In genomic region chr15:7224151-7224775, GRCm38 (mm10) we compare ENCODE assay signal across 14 mouse cellular contexts.
DNase-seq lines count a peak whose midpoint lies in the region; ATAC-seq and TF ChIP-seq lines count a peak whose summit lies in the region.
"Had no signal": no experiment of that assay in that cellular context is flagged by ENCODE, and none has a peak within 500 bp of the region (broad histone marks: within the 10 kb centered on the region; RNA-seq: fewer than 3 reads in every experiment).

No protein-coding gene starts in this region.

- ATAC-seq in forebrain, embryonic 14.5 days = peak; percentile 38; the same call in 1 of the 2 replicates
- ATAC-seq in forebrain, postnatal 0 days = 0 out of 2 replicates have a peak, but pooled peaks have one; percentile 6
- ATAC-seq in activated CD4-positive, CD25-positive, alpha-beta regulatory T cell, adult 4 months = no peak
- no peak for ATAC-seq in monocyte, adult 5-6 weeks (replicated peaks; ENCODE audit: insufficient number of reproducible peaks, low FRiP score, low TSS enrichment, poor library complexity, severe bottlenecking)

- no peak for TF ChIP-seq CTCF in forebrain, postnatal 0 days (IDR thresholded peaks at IDR 0.05; ENCODE audit: low read depth)

- peak; percentile 36 for DNase-seq in forebrain, embryonic 14.5 days (ENCODE audit: low spot score)
- DNase-seq in forebrain, embryonic 10.5 days (ENCODE audit: extremely low spot score, low spot score) = no peak
- peak; percentile 74 for DNase-seq in left cerebral cortex, postnatal 4 days
- DNase-seq in left cerebral cortex, adult 18-20 months (ENCODE audit: low spot score in 2 of 2) = no peak
- DNase-seq in forebrain, postnatal 0 days = no peak
- DNase-seq in heart, postnatal 4 days = peak; percentile 42
- DNase-seq: B cell, adult 2 months; cerebellum, adult 8-10 months; kidney, adult 18-20 months; kidney, postnatal 36 days; thymus, adult 18-20 months had no signal

- no peaks in the 10 kb centered on the region for H3K4me1 ChIP-seq in forebrain, embryonic 14.5 days (ENCODE audit: control insufficient read depth, insufficient read depth, low read length)
- H3K4me1 ChIP-seq in forebrain, embryonic 10.5 days = peaks cover 14% of the 10 kb centered on the region
- no peaks in the 10 kb centered on the region for H3K4me1 ChIP-seq in forebrain, postnatal 0 days (ENCODE audit: insufficient read depth)

- H3K4me3 ChIP-seq in forebrain, embryonic 14.5 days (ENCODE audit: low read depth, low read length) = no peak overlapping the region
- no peak overlapping the region for H3K4me3 ChIP-seq in forebrain, embryonic 10.5 days
- no peak overlapping the region for H3K4me3 ChIP-seq in forebrain, postnatal 0 days (ENCODE audit: low read depth, low read length)
- H3K4me3 ChIP-seq: embryonic facial prominence, embryonic 10.5 days had no signal

- H3K27ac ChIP-seq in forebrain, embryonic 14.5 days (ENCODE audit: low read depth, low read length) = no peak overlapping the region
- no peak overlapping the region for H3K27ac ChIP-seq in forebrain, embryonic 10.5 days
- H3K27ac ChIP-seq in forebrain, postnatal 0 days (ENCODE audit: low read depth, low read length) = no peak overlapping the region
- H3K27ac ChIP-seq: embryonic facial prominence, embryonic 10.5 days had no signal

- no peak overlapping the region for H3K9ac ChIP-seq in forebrain, embryonic 14.5 days (ENCODE audit: low read length)
- H3K9ac ChIP-seq in forebrain, postnatal 0 days = no peak overlapping the region

- intact Hi-C loops in left cerebral cortex, postnatal 4 days (cut with DNase I) = loop anchor here (10.0 kb wide), 1 partner anchor 89 kb away; no protein-coding TSS in a partner anchor

- no peaks in the 10 kb centered on the region for H3K27me3 ChIP-seq in forebrain, embryonic 14.5 days (replicated peaks; ENCODE audit: control insufficient read depth, insufficient read depth, low read length)
- no peaks in the 10 kb centered on the region for H3K27me3 ChIP-seq in forebrain, embryonic 10.5 days (ENCODE audit: poor library complexity, severe bottlenecking)
- no peaks in the 10 kb centered on the region for H3K27me3 ChIP-seq in forebrain, postnatal 0 days (ENCODE audit: insufficient read depth, low read length)

- 68% methylated on average over 12 of the region's 12 CpGs for WGBS in forebrain, embryonic 14.5 days
- 84% methylated on average over 12 of the region's 12 CpGs for WGBS in forebrain, embryonic 10.5 days
- 53% methylated on average over 12 of the region's 12 CpGs for WGBS in forebrain, postnatal 0 days

- H3K4me2 ChIP-seq in forebrain, embryonic 14.5 days (ENCODE audit: low read length) = no peak overlapping the region
- H3K4me2 ChIP-seq in forebrain, postnatal 0 days (ENCODE audit: low read depth) = no peak overlapping the region

- H3K36me3 ChIP-seq in forebrain, embryonic 14.5 days (ENCODE audit: control insufficient read depth, insufficient read depth, low read length) = no peaks in the 10 kb centered on the region
- H3K36me3 ChIP-seq in forebrain, embryonic 10.5 days (replicated peaks) = no peaks in the 10 kb centered on the region
- H3K36me3 ChIP-seq in forebrain, postnatal 0 days (ENCODE audit: insufficient read depth) = no peaks in the 10 kb centered on the region
- H3K36me3 ChIP-seq: embryonic facial prominence, embryonic 10.5 days had no signal

- H3K9me3 ChIP-seq in forebrain, embryonic 14.5 days (replicated peaks; ENCODE audit: control insufficient read depth, low read length) = no peaks in the 10 kb centered on the region
- H3K9me3 ChIP-seq in forebrain, embryonic 10.5 days = no peaks in the 10 kb centered on the region
- no peaks in the 10 kb centered on the region for H3K9me3 ChIP-seq in forebrain, postnatal 0 days (ENCODE audit: low read length)
- H3K9me3 ChIP-seq: embryonic facial prominence, embryonic 10.5 days had no signal

Comparison
In these comparisons a context has a peak if more than half of its experiments do, and no peak if none do; other contexts are left out.
1. DNase-seq: peak in forebrain, embryonic 14.5 days (single experiment), left cerebral cortex, postnatal 4 days (single experiment) and heart, postnatal 4 days (single experiment); none in forebrain, embryonic 10.5 days (single experiment), left cerebral cortex, adult 18-20 months (0 of 2) and forebrain, postnatal 0 days (single experiment).
2. ATAC-seq: peak in forebrain, embryonic 14.5 days (single experiment) and forebrain, postnatal 0 days (single experiment); none in activated CD4-positive, CD25-positive, alpha-beta regulatory T cell, adult 4 months (single experiment) and monocyte, adult 5-6 weeks (single experiment).